Mouse (Mus musculus): ENCODE measurements around the gene Wdr4.
A peak's percentile ranks its signal among the peaks of the same experiment; 100 is the strongest.

Wdr4 gene

GRCm38 (mm10) chr17:31499725-31500124 lies 20.1 kb downstream of the Wdr4 start:
- no peak for DNase-seq (ENCODE audit: low read depth, low spot score)

GRCm38 (mm10) chr17:31497726-31498125 lies 22.1 kb downstream of the Wdr4 start:
- DNase-seq (ENCODE audit: low read depth, low spot score): no peak

- DNase-seq (ENCODE audit: low read depth, low spot score): no peak
These were observed 24.8 kb downstream of the Wdr4 start for GRCm38 (mm10) chr17:31494989-31495388.

- peak; percentile 59 for DNase-seq (ENCODE audit: low read depth, low spot score)
These were observed 27.4 kb downstream of the Wdr4 start for GRCm38 (mm10) chr17:31492416-31492815.

- DNase-seq (ENCODE audit: low read depth, low spot score): no peak
These were observed 28.4 kb downstream of the Wdr4 start for GRCm38 (mm10) chr17:31491355-31491754.

GRCm38 (mm10) chr17:31487433-31488060 lies 32.2 kb downstream of the Wdr4 start:
- no peak for DNase-seq (ENCODE audit: low read depth, low spot score)

- peak; percentile 15 for DNase-seq (ENCODE audit: low read depth, low spot score)
These were observed 33.1 kb downstream of the Wdr4 start for GRCm38 (mm10) chr17:31486616-31487198.

- no peak for DNase-seq (ENCODE audit: low read depth, low spot score)
These were observed 40.5 kb downstream of the Wdr4 start for GRCm38 (mm10) chr17:31479108-31479844.

GRCm38 (mm10) chr17:31478606-31479005 lies 41.2 kb downstream of the Wdr4 start:
- no peak for DNase-seq (ENCODE audit: low read depth, low spot score)

- no peak for DNase-seq (ENCODE audit: low read depth, low spot score)
These were observed 45.4 kb downstream of the Wdr4 start for GRCm38 (mm10) chr17:31474388-31474787.

GRCm38 (mm10) chr17:31470766-31471418 lies 48.9 kb downstream of the Wdr4 start:
- no peak for DNase-seq (ENCODE audit: low read depth, low spot score)

- DNase-seq (ENCODE audit: low read depth, low spot score): no peak
These were observed 51.3 kb downstream of the Wdr4 start for GRCm38 (mm10) chr17:31468496-31468895.

GRCm38 (mm10) chr17:31466854-31467253 lies 52.9 kb downstream of the Wdr4 start:
- DNase-seq (ENCODE audit: low read depth, low spot score): no peak

GRCm38 (mm10) chr17:31462506-31462905 lies 57.3 kb downstream of the Wdr4 start:
- DNase-seq (ENCODE audit: low read depth, low spot score): no peak

- no peak for DNase-seq (ENCODE audit: low read depth, low spot score)
These were observed 59.4 kb downstream of the Wdr4 start for GRCm38 (mm10) chr17:31460416-31460815.

GRCm38 (mm10) chr17:31456723-31457567 lies 62.8 kb downstream of the Wdr4 start:
- no peak for DNase-seq (ENCODE audit: low read depth, low spot score)

GRCm38 (mm10) chr17:31454056-31454455 lies 65.7 kb downstream of the Wdr4 start:
- no peak for DNase-seq (ENCODE audit: low read depth, low spot score)

GRCm38 (mm10) chr17:31453476-31453875 lies 66.3 kb downstream of the Wdr4 start:
- no peak for DNase-seq (ENCODE audit: low read depth, low spot score)

GRCm38 (mm10) chr17:31452816-31453215 lies 67.0 kb downstream of the Wdr4 start:
- no peak for DNase-seq (ENCODE audit: low read depth, low spot score)

GRCm38 (mm10) chr17:31451179-31451708 lies 68.5 kb downstream of the Wdr4 start:
- no peak for DNase-seq (ENCODE audit: low read depth, low spot score)

- no peak for DNase-seq (ENCODE audit: low read depth, low spot score)
These were observed 69.6 kb downstream of the Wdr4 start for GRCm38 (mm10) chr17:31450206-31450605.

All from retina, adult 2 months (tissue).